Mouse (Mus musculus) cerebellum, adult 2 months (tissue): ENCODE measurements around the gene D430042O09Rik.

Experiments
- CTCF ChIP-seq: fragments of 200-500 bp; IDR thresholded peaks from 2 replicates; pipeline ENCODE4 v1.5.1; 2011; ENCODE audit warnings: low read depth, mild to moderate bottlenecking, control low read depth, low read length, moderate library complexity, borderline replicate concordance; ENCODE audit not compliant: insufficient read depth
- POLR2A ChIP-seq: fragments of 200-500 bp; IDR thresholded peaks from 2 replicates; pipeline ENCODE4 v1.6.1; 2011; ENCODE audit warnings: low read length, control low read depth, borderline replicate concordance; ENCODE audit not compliant: insufficient read depth

GRCm38 (mm10) chr7:125746621-125747315 is 39.1 kb downstream of the D430042O09Rik start:
- TF ChIP-seq CTCF, result no peak
- TF ChIP-seq POLR2A, result no peak
